Mouse (Mus musculus): ENCODE measurements around the gene Bcr. TPM values are rescaled to one million over a fixed set of nuclear protein-coding genes. Genes with fewer than 3 reads are reported as not detected.
A peak's percentile ranks its signal among the peaks of the same experiment; 100 is the strongest.
"Not testable (repeated sequence)": the region's sequence is repeated elsewhere in the genome, so short reads cannot be mapped to it uniquely, and the experiment has no call there.

Gene Bcr
- polyA plus RNA-seq, 1 experiment from 2014 or later: 1.6 TPM

GRCm38 (mm10) chr10:75036883-75037379 lies 23.5 kb upstream of the Bcr start, which contains the start of gene Rab36:
TSS of gene Rab36 (plus strand) at chr10:75037058.
- H3K9ac ChIP-seq: 0 out of 2 replicates have a peak within 1 kb of the TSS, but pooled peaks have one; percentile 29

GRCm38 (mm10) chr10:75042060-75042459 lies 18.3 kb upstream of the Bcr start:
- peak; percentile 54; the same call in 1 of the 2 replicates for ATAC-seq (ENCODE audit: low read depth)
- WGBS (ENCODE audit: insufficient replicate concordance): 0% methylated on average over 1 of the region's 1 CpGs
- not testable (repeated sequence) for H3K27ac ChIP-seq; H3K27me3 ChIP-seq; H3K4me2 ChIP-seq; H3K36me3 ChIP-seq; H3K4me3 ChIP-seq (replicated peaks); H3K9ac ChIP-seq; H3K9me3 ChIP-seq (replicated peaks)
- peaks cover 43% of the 10 kb centered on the region for H3K4me1 ChIP-seq (replicated peaks)
- peak; percentile 52 for DNase-seq

More at GRCm38 (mm10) chr10:75036883-75037379, 23.5 kb upstream of the Bcr start, which contains the start of gene Rab36:
- Histone ChIP-seq H3K27me3 (no peaks in the 10 kb centered on the region), H3K4me1 (replicated peaks) (peaks cover 15% of the 10 kb centered on the region), H3K4me3 (replicated peaks) (peak within 1 kb of the TSS; percentile 49), H3K27ac (peak within 1 kb of the TSS; percentile 55; the same call in 1 of the 2 replicates), H3K36me3 (no peaks in the 10 kb centered on the region), H3K4me2 (peak within 1 kb of the TSS; percentile 62), H3K9me3 (replicated peaks) (no peaks in the 10 kb centered on the region)
- ATAC-seq (ENCODE audit: low read depth) (peak; percentile 87), DNase-seq (peak; percentile 69)
- WGBS (ENCODE audit: insufficient replicate concordance): 1% methylated on average over 36 of the region's 36 CpGs

- Histone ChIP-seq H3K36me3 (no peaks in the 10 kb centered on the region), H3K4me1 (replicated peaks) (peaks cover 37% of the 10 kb centered on the region), H3K4me3 (replicated peaks) (no peak overlapping the region), H3K27me3 (no peaks in the 10 kb centered on the region; the same call in 1 of the 2 replicates), H3K27ac (no peak overlapping the region), H3K4me2 (peak overlapping the region; percentile 15; the same call in 1 of the 2 replicates), H3K9ac (no peak overlapping the region), H3K9me3 (replicated peaks) (no peaks in the 10 kb centered on the region)
- ATAC-seq (ENCODE audit: low read depth) (peak; percentile 72), DNase-seq (no peak)
- WGBS (ENCODE audit: insufficient replicate concordance): 14% methylated on average over 7 of the region's 7 CpGs
Observed at GRCm38 (mm10) chr10:75044459-75044858, 15.9 kb upstream of the Bcr start.

GRCm38 (mm10) chr10:75045831-75046230 lies 14.6 kb upstream of the Bcr start:
- Histone ChIP-seq H3K4me2 (no peak overlapping the region), H3K4me1 (replicated peaks) (peaks cover 37% of the 10 kb centered on the region), H3K27me3 (no peaks in the 10 kb centered on the region; the same call in 1 of the 2 replicates), H3K27ac (no peak overlapping the region), H3K4me3 (replicated peaks) (no peak overlapping the region), H3K36me3 (no peaks in the 10 kb centered on the region), H3K9ac (no peak overlapping the region), H3K9me3 (replicated peaks) (no peaks in the 10 kb centered on the region)
- no peak for DNase-seq
- 76% methylated on average over 15 of the region's 15 CpGs for WGBS (ENCODE audit: insufficient replicate concordance)
- ATAC-seq (ENCODE audit: low read depth): no peak

GRCm38 (mm10) chr10:75048711-75049110 lies 11.7 kb upstream of the Bcr start:
- H3K27ac ChIP-seq: no peak overlapping the region
- no peak overlapping the region for H3K4me2 ChIP-seq
- WGBS (ENCODE audit: insufficient replicate concordance): 85% methylated on average over 7 of the region's 7 CpGs
- DNase-seq (no peak), ATAC-seq (ENCODE audit: low read depth) (no peak)
- H3K27me3 ChIP-seq: no peaks in the 10 kb centered on the region; the same call in 1 of the 2 replicates
- no peaks in the 10 kb centered on the region for H3K9me3 ChIP-seq (replicated peaks)
- H3K36me3 ChIP-seq: no peaks in the 10 kb centered on the region
- peaks cover 33% of the 10 kb centered on the region for H3K4me1 ChIP-seq (replicated peaks)
- no peak overlapping the region for H3K4me3 ChIP-seq (replicated peaks)
- H3K9ac ChIP-seq: no peak overlapping the region

GRCm38 (mm10) chr10:75051364-75052074 lies 8.9 kb upstream of the Bcr start:
- no peak overlapping the region for H3K27ac ChIP-seq
- ATAC-seq (ENCODE audit: low read depth) (no peak), DNase-seq (no peak)
- no peak overlapping the region for H3K9ac ChIP-seq
- 80% methylated on average over 21 of the region's 21 CpGs for WGBS (ENCODE audit: insufficient replicate concordance)
- H3K4me3 ChIP-seq (replicated peaks): no peak overlapping the region
- no peaks in the 10 kb centered on the region for H3K9me3 ChIP-seq (replicated peaks)
- no peaks in the 10 kb centered on the region for H3K36me3 ChIP-seq
- H3K4me2 ChIP-seq: no peak overlapping the region
- no peaks in the 10 kb centered on the region; the same call in 1 of the 2 replicates for H3K27me3 ChIP-seq
- peaks cover 27% of the 10 kb centered on the region for H3K4me1 ChIP-seq (replicated peaks)

- peaks cover 37% of the 10 kb centered on the region for H3K4me1 ChIP-seq (replicated peaks)
- DNase-seq (no peak), ATAC-seq (ENCODE audit: low read depth) (no peak)
- no peak overlapping the region for H3K4me3 ChIP-seq (replicated peaks)
- no peak overlapping the region for H3K9ac ChIP-seq
- no peaks in the 10 kb centered on the region for H3K27me3 ChIP-seq
- H3K4me2 ChIP-seq: no peak overlapping the region
- 62% methylated on average over 8 of the region's 8 CpGs for WGBS (ENCODE audit: insufficient replicate concordance)
- H3K27ac ChIP-seq: peak overlapping the region; percentile 47; the same call in 1 of the 2 replicates
- H3K9me3 ChIP-seq (replicated peaks): no peaks in the 10 kb centered on the region
- no peaks in the 10 kb centered on the region for H3K36me3 ChIP-seq
Observed at GRCm38 (mm10) chr10:75052902-75053301, 7.5 kb upstream of the Bcr start.

GRCm38 (mm10) chr10:75053655-75054054 lies 6.7 kb upstream of the Bcr start:
- WGBS (ENCODE audit: insufficient replicate concordance): 56% methylated on average over 4 of the region's 4 CpGs
- Histone ChIP-seq H3K4me3 (replicated peaks) (no peak overlapping the region), H3K9ac (no peak overlapping the region), H3K27me3 (no peaks in the 10 kb centered on the region), H3K27ac (no peak overlapping the region), H3K9me3 (replicated peaks) (no peaks in the 10 kb centered on the region), H3K4me2 (no peak overlapping the region), H3K4me1 (replicated peaks) (peaks cover 37% of the 10 kb centered on the region), H3K36me3 (no peaks in the 10 kb centered on the region)
- ATAC-seq (ENCODE audit: low read depth): peak; percentile 56
- no peak for DNase-seq

GRCm38 (mm10) chr10:75054125-75054524 lies 6.3 kb upstream of the Bcr start:
- Histone ChIP-seq H3K36me3 (no peaks in the 10 kb centered on the region), H3K4me3 (replicated peaks) (no peak overlapping the region), H3K9me3 (replicated peaks) (no peaks in the 10 kb centered on the region), H3K27ac (no peak overlapping the region; the same call in 1 of the 2 replicates), H3K4me1 (replicated peaks) (peaks cover 37% of the 10 kb centered on the region), H3K27me3 (no peaks in the 10 kb centered on the region), H3K4me2 (no peak overlapping the region), H3K9ac (no peak overlapping the region)
- no peak for ATAC-seq (ENCODE audit: low read depth)
- 21% methylated on average over 6 of the region's 6 CpGs for WGBS (ENCODE audit: insufficient replicate concordance)
- DNase-seq: no peak

- WGBS (ENCODE audit: insufficient replicate concordance): 41% methylated on average over 5 of the region's 5 CpGs
- H3K27me3 ChIP-seq: peaks cover 14% of the 10 kb centered on the region
- no peak overlapping the region for H3K9ac ChIP-seq
- peaks cover 48% of the 10 kb centered on the region for H3K4me1 ChIP-seq (replicated peaks)
- no peak overlapping the region for H3K4me2 ChIP-seq
- H3K9me3 ChIP-seq (replicated peaks): no peaks in the 10 kb centered on the region
- DNase-seq (no peak), ATAC-seq (ENCODE audit: low read depth) (no peak)
- H3K36me3 ChIP-seq: no peaks in the 10 kb centered on the region
- no peak overlapping the region for H3K4me3 ChIP-seq (replicated peaks)
- H3K27ac ChIP-seq: no peak overlapping the region
Observed at GRCm38 (mm10) chr10:75055672-75056071, 4.7 kb upstream of the Bcr start.

- ATAC-seq (ENCODE audit: low read depth): peak; percentile 7; the same call in 1 of the 2 replicates
- Histone ChIP-seq H3K27me3 (peaks cover 20% of the 10 kb centered on the region), H3K4me3 (replicated peaks) (no peak overlapping the region), H3K27ac (no peak overlapping the region), H3K4me2 (no peak overlapping the region), H3K9ac (no peak overlapping the region), H3K36me3 (no peaks in the 10 kb centered on the region), H3K9me3 (replicated peaks) (no peaks in the 10 kb centered on the region), H3K4me1 (replicated peaks) (peaks cover 54% of the 10 kb centered on the region)
- no peak for DNase-seq
- 24% methylated on average over 4 of the region's 4 CpGs for WGBS (ENCODE audit: insufficient replicate concordance)
Observed at GRCm38 (mm10) chr10:75056255-75056654, 4.1 kb upstream of the Bcr start.
